ENCODE assay signal across 12 mouse cellular contexts in the genomic region with DNA sequence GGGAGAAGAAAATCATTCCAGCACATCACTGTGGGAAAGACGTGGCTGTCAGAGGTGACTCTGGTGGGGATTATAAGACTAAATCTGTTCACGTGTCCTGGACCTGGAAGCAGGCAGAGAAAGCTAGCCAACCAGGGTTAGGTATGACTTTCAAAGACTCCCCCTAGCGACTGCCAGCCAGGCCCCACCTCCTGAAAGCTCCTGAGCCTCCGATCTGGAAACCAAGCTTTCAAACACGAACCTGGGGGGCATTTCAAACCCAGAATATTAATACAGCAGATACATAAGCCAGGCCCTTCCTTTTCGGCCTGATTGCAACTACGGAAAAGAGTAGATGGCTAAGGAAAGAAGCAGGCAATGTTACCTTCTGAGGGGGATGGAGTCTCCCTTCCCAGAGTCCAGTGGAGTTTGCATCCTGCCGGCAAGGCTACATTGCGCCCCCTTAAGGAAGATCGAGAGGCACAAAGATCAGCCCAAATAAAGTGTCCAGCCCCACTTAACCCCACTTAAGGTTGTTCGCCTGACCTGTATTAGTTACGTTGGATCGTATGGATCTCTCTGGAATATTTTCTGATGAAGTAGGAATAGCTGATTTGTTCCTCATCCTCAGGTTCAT.
DNase-seq lines count a peak whose midpoint lies in the region; ATAC-seq and TF ChIP-seq lines count a peak whose summit lies in the region.
"Had no signal": no experiment of that assay in that cellular context is flagged by ENCODE, and none has a peak within 500 bp of the region (broad histone marks: within the 10 kb centered on the region; RNA-seq: fewer than 3 reads in every experiment).

No protein-coding gene starts in this region.

- H3K27ac ChIP-seq in lung, embryonic 14.5 days (ENCODE audit: low read depth): no peak overlapping the region
- H3K27ac ChIP-seq in forebrain, embryonic 14.5 days (ENCODE audit: low read depth, low read length): no peak overlapping the region

- H3K9ac ChIP-seq in lung, embryonic 14.5 days: no peak overlapping the region
- no peak overlapping the region for H3K9ac ChIP-seq in forebrain, embryonic 14.5 days (ENCODE audit: low read length)
- H3K9ac ChIP-seq: heart, embryonic 12.5 days had no signal

- no peaks in the 10 kb centered on the region for H3K27me3 ChIP-seq in lung, embryonic 14.5 days (ENCODE audit: insufficient read depth, low read length)
- no peaks in the 10 kb centered on the region for H3K27me3 ChIP-seq in forebrain, embryonic 14.5 days (replicated peaks; ENCODE audit: control insufficient read depth, insufficient read depth, low read length)
- H3K27me3 ChIP-seq: heart, embryonic 12.5 days had no signal

- WGBS in lung, embryonic 14.5 days: 29% methylated on average over 13 of the region's 13 CpGs
- WGBS in forebrain, embryonic 14.5 days: 22% methylated on average over 13 of the region's 13 CpGs

- H3K9me3 ChIP-seq in lung, embryonic 14.5 days (ENCODE audit: low read depth, low read length): no peaks in the 10 kb centered on the region
- H3K9me3 ChIP-seq in forebrain, embryonic 14.5 days (replicated peaks; ENCODE audit: control insufficient read depth, low read length): peaks cover 6% of the 10 kb centered on the region; the same call in 1 of the 2 replicates

- H3K4me3 ChIP-seq in lung, embryonic 14.5 days (ENCODE audit: low read depth, low read length): no peak overlapping the region
- no peak overlapping the region for H3K4me3 ChIP-seq in forebrain, embryonic 14.5 days (ENCODE audit: low read depth, low read length)
- H3K4me3 ChIP-seq: heart, embryonic 12.5 days had no signal

- H3K4me2 ChIP-seq in lung, embryonic 14.5 days: no peak overlapping the region
- no peak overlapping the region for H3K4me2 ChIP-seq in forebrain, embryonic 14.5 days (ENCODE audit: low read length)
- H3K4me2 ChIP-seq: heart, embryonic 12.5 days had no signal

- TF ChIP-seq CTCF in lung, embryonic 14.5 days (IDR thresholded peaks at IDR 0.05; ENCODE audit: low read depth): 0 out of 2 replicates have a peak, but pooled peaks have one; percentile 37

- no peaks in the 10 kb centered on the region for H3K36me3 ChIP-seq in lung, embryonic 14.5 days (ENCODE audit: insufficient read depth)
- peaks cover 55% of the 10 kb centered on the region for H3K36me3 ChIP-seq in forebrain, embryonic 14.5 days (ENCODE audit: control insufficient read depth, insufficient read depth, low read length)

- ATAC-seq in frontal cortex, adult (ENCODE audit: low TSS enrichment): peak; percentile 41; the same call in 1 of the 2 replicates
- ATAC-seq in lung, embryonic 14.5 days (ENCODE audit: insufficient read depth): no peak
- no peak for ATAC-seq in forebrain, embryonic 14.5 days

- no peak for DNase-seq in frontal cortex, postnatal 14 days (ENCODE audit: low spot score in 2 of 2)
- no peak for DNase-seq in lung, embryonic 14.5 days
- no peak for DNase-seq in lung, adult 18-20 months
- DNase-seq in forebrain, embryonic 14.5 days (ENCODE audit: low spot score): peak; percentile 30
- peak; percentile 22 for DNase-seq in retina, postnatal 1 day
- DNase-seq in cerebellum, adult 11-12 months: no peak
- DNase-seq in urinary bladder, postnatal 10 days (ENCODE audit: low spot score): no peak
- DNase-seq: adrenal gland, postnatal 14 days; layer of hippocampus, postnatal 36 days; right cerebral cortex, postnatal 4 days had no signal

- H3K4me1 ChIP-seq in lung, embryonic 14.5 days (ENCODE audit: insufficient read depth): no peaks in the 10 kb centered on the region
- no peaks in the 10 kb centered on the region for H3K4me1 ChIP-seq in forebrain, embryonic 14.5 days (ENCODE audit: control insufficient read depth, insufficient read depth, low read length)
- H3K4me1 ChIP-seq: heart, embryonic 12.5 days had no signal

Comparison
In these comparisons a context has a peak if more than half of its experiments do, and no peak if none do; other contexts are left out.
1. DNase-seq: peak in forebrain, embryonic 14.5 days (single experiment) and retina, postnatal 1 day (single experiment); none in frontal cortex, postnatal 14 days (0 of 2), lung, embryonic 14.5 days (single experiment), lung, adult 18-20 months (0 of 2), cerebellum, adult 11-12 months (single experiment) and urinary bladder, postnatal 10 days (single experiment).